Mouse (Mus musculus): ENCODE data around the gene Tgfa. TPM values are rescaled to one million over a fixed set of nuclear protein-coding genes. Genes with fewer than 3 reads are reported as not detected.

Gene Tgfa
- total and polyA plus RNA-seq, 3 experiments = 7.8 to 9.1 TPM; not detected in 1

DNA sequence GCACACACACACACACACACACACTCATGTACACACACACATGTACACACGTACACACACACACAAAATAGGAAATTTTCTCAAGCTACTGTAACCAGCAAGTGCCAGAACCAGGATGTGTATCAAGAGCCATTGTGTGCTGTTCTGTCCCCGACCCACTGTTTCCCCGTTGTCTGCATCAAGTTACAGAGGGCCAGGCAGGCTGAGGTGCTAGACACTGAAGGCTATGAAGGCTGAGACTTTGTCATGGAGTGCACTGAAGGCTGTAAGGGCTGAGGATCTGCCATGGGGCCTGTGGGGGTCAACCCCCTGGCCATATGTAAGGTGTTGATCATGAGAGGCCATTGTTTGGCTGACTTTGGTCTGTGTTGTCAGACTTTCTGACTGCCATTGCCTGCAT is 15.6 kb downstream of the Tgfa start:
- Histone ChIP-seq H3K9ac (ENCODE audit: control insufficient read depth, low read depth, low read length, poor library complexity, severe bottlenecking) (no peak overlapping the region), H3K27ac (ENCODE audit: control insufficient read depth, low read depth, low read length) (no peak overlapping the region), H3K4me3 (ENCODE audit: control insufficient read depth in 1 of 2, insufficient read depth in 1 of 2, low read depth in 2 of 2, low read length in 2 of 2) (no peak overlapping the region), H3K9me3 (replicated peaks; ENCODE audit: insufficient read depth, low read length) (no peaks in the 10 kb centered on the region), H3K27me3 (ENCODE audit: control insufficient read depth in 1 of 2, insufficient read depth in 2 of 2, low read length in 2 of 2) (no peaks in the 10 kb centered on the region), H3K4me1 (ENCODE audit: control insufficient read depth in 1 of 2, insufficient read depth in 2 of 2, low read length in 2 of 2) (peaks cover 4 to 20% of the 10 kb centered on the region in 2 experiments), H3K79me2 (ENCODE audit: control insufficient read depth, insufficient read depth, low read length, poor library complexity) (no peaks in the 10 kb centered on the region), H3K36me3 (ENCODE audit: control insufficient read depth in 1 of 2, insufficient read depth in 2 of 2, low read length in 2 of 2) (peaks cover 0 to 16% of the 10 kb centered on the region in 2 experiments; a peak in 2 of 4 replicates)
- no peak for TF ChIP-seq UBTF (IDR thresholded peaks at IDR 0.05; ENCODE audit: borderline replicate concordance, insufficient read depth, low read depth, low read length)
- DNase-seq (ENCODE audit: low read depth, low spot score) = no peak

DNA sequence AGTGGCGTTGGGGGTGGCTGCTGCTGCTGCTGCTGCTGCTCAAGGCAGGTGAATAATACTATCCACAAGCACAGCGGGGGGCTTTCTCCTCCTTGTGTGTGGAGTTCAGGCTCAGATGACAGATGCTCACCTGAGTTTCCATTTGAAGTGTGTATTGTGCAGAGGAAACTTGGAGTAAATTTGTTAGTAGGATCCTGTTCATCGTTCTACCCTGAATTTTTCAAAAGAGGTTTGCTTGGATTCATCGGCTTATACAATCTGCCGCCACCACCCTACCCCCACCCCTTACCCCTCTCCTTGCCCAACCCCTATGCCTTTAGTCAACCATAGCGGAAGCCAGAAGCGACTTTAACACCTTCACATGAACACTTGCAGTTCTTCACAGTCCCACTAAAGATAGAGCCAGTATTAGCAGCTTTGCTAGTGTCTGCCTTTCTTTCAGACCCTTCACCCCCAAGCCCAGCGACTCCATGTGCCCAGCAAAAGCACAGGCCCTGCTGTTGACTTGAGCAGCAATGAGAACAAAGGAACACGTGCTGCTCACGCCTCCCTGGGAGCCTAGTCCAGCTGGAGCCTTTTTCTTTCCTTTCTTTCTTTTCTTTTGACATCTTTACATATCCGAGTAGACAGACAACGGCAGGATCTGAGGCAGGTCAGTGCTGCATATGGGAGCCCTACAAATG is 16.2 kb downstream of the Tgfa start:
- Histone ChIP-seq H3K4me1 (ENCODE audit: control insufficient read depth in 1 of 2, insufficient read depth in 2 of 2, low read length in 2 of 2) (peaks cover 4 to 20% of the 10 kb centered on the region in 2 experiments), H3K9me3 (replicated peaks; ENCODE audit: insufficient read depth, low read length) (no peaks in the 10 kb centered on the region), H3K4me3 (ENCODE audit: control insufficient read depth in 1 of 2, insufficient read depth in 1 of 2, low read depth in 2 of 2, low read length in 2 of 2) (no peak overlapping the region), H3K27me3 (ENCODE audit: control insufficient read depth in 1 of 2, insufficient read depth in 2 of 2, low read length in 2 of 2) (no peaks in the 10 kb centered on the region), H3K9ac (ENCODE audit: control insufficient read depth, low read depth, low read length, poor library complexity, severe bottlenecking) (no peak overlapping the region), H3K27ac (ENCODE audit: control insufficient read depth, low read depth, low read length) (no peak overlapping the region), H3K36me3 (ENCODE audit: control insufficient read depth in 1 of 2, insufficient read depth in 2 of 2, low read length in 2 of 2) (peaks cover 0 to 19% of the 10 kb centered on the region in 2 experiments; a peak in 2 of 4 replicates), H3K79me2 (ENCODE audit: control insufficient read depth, insufficient read depth, low read length, poor library complexity) (no peaks in the 10 kb centered on the region)
- DNase-seq (ENCODE audit: low read depth, low spot score) = no peak
- no peak for TF ChIP-seq UBTF (IDR thresholded peaks at IDR 0.05; ENCODE audit: borderline replicate concordance, insufficient read depth, low read depth, low read length)
- no peak for TF ChIP-seq ETS1 (IDR thresholded peaks at IDR 0.05; ENCODE audit: low read depth, low read length)
- TF ChIP-seq HCFC1 (IDR thresholded peaks at IDR 0.05; ENCODE audit: low read depth, low read length) = no peak
- TF ChIP-seq TBP (IDR thresholded peaks at IDR 0.05; ENCODE audit: low read depth, low read length) = no peak
- no peak for TF ChIP-seq EP300 (IDR thresholded peaks at IDR 0.05; ENCODE audit: low read depth in 1 of 2, low read length in 2 of 2)
- TF ChIP-seq TAL1 (IDR thresholded peaks at IDR 0.05; ENCODE audit: low read length) = no peak
- TF ChIP-seq CHD1 (IDR thresholded peaks at IDR 0.05; ENCODE audit: low read depth, low read length) = no peak
- TF ChIP-seq MAZ (IDR thresholded peaks at IDR 0.05; ENCODE audit: low read depth, low read length) = no peak
- no peak for TF ChIP-seq JUND (IDR thresholded peaks at IDR 0.05; ENCODE audit: low read depth, low read length)
- TF ChIP-seq SMC3 (IDR thresholded peaks at IDR 0.05; ENCODE audit: low read depth, low read length) = no peak
- TF ChIP-seq MEF2A (IDR thresholded peaks at IDR 0.05; ENCODE audit: extremely low read depth, insufficient replicate concordance, low read depth, low read length, poor library complexity, severe bottlenecking) = no peak
- no peak for TF ChIP-seq ZMIZ1 (IDR thresholded peaks at IDR 0.05; ENCODE audit: low read depth, low read length)
- no peak for TF ChIP-seq GATA1 (IDR thresholded peaks at IDR 0.05; ENCODE audit: low read depth, low read length)
- no peak for TF ChIP-seq NELFE (IDR thresholded peaks at IDR 0.05; ENCODE audit: low read depth, low read length)
- no peak for TF ChIP-seq SIN3A (IDR thresholded peaks at IDR 0.05; ENCODE audit: low read length)
- no peak for TF ChIP-seq CHD2 (IDR thresholded peaks at IDR 0.05; ENCODE audit: low read length)
- TF ChIP-seq BHLHE40 (IDR thresholded peaks at IDR 0.05; ENCODE audit: borderline replicate concordance, low read depth, low read length) = no peak
- TF ChIP-seq POLR2AphosphoS2 (IDR thresholded peaks at IDR 0.05; ENCODE audit: low read length) = no peak
- TF ChIP-seq USF1 (IDR thresholded peaks at IDR 0.05; ENCODE audit: low read depth, low read length) = no peak
- TF ChIP-seq USF2 (IDR thresholded peaks at IDR 0.05; ENCODE audit: borderline replicate concordance in 1 of 2, insufficient read depth in 1 of 2, low read depth in 1 of 2, low read length in 2 of 2) = no peak

Measured in MEL (cell line).